Mouse (Mus musculus) liver, embryonic 15.5 days (tissue): ENCODE measurements at regions not wholly inside any gene's neighbourhood (a gene's known extent, or its start where the extent isn't known, plus 50 kb on each side); places are given as distances from the start of the nearest gene placed in this dataset.

ENCODE experiments used
- ATAC-seq: fragments of 200-750 bp; cut with Nextera tagmentation; 2 replicates; pipeline ENCODE4 v1.8.0; 2017; ENCODE audit warnings: moderate number of reproducible peaks, mild to moderate bottlenecking, moderate library complexity; ENCODE audit not compliant: insufficient read depth
- H3K27ac ChIP-seq: fragments of 300-500 bp; sonication (generic); replicated peaks from 2 replicates; pipeline ENCODE4 v1.5.1; 2015; ENCODE audit warnings: mild to moderate bottlenecking, inconsistent platforms
- H3K27me3 ChIP-seq: fragments of 300-500 bp; sonication (generic); 2 replicates; pipeline ENCODE4 v1.6.1; 2015; ENCODE audit warnings: mild to moderate bottlenecking, inconsistent platforms
- H3K36me3 ChIP-seq: fragments of 300-500 bp; sonication (generic); replicated peaks from 2 replicates; pipeline ENCODE4 v1.6.1; 2015; ENCODE audit warnings: moderate library complexity, mild to moderate bottlenecking, inconsistent platforms
- H3K4me1 ChIP-seq: fragments of 300-500 bp; sonication (generic); replicated peaks from 2 replicates; pipeline ENCODE4 v1.6.1; 2015; ENCODE audit warnings: inconsistent platforms
- H3K4me2 ChIP-seq: fragments of 300-500 bp; sonication (generic); 2 replicates; pipeline ENCODE4 v1.6.1; 2015; ENCODE audit warnings: moderate library complexity, mild to moderate bottlenecking, inconsistent platforms
- H3K4me3 ChIP-seq: fragments of 300-500 bp; sonication (generic); replicated peaks from 2 replicates; pipeline ENCODE4 v1.5.1; 2015; ENCODE audit warnings: mild to moderate bottlenecking, inconsistent platforms
- H3K9ac ChIP-seq: fragments of 300-500 bp; sonication (generic); 2 replicates; pipeline ENCODE4 v1.6.1; 2015; ENCODE audit warnings: moderate library complexity, mild to moderate bottlenecking, inconsistent platforms
- H3K9me3 ChIP-seq: fragments of 300-500 bp; sonication (generic); replicated peaks from 2 replicates; pipeline ENCODE4 v1.6.1; 2016; ENCODE audit warnings: inconsistent platforms
- WGBS: fragments of 180-500 bp; shearing (Covaris S2); methylation state at CpG from one replicate; pipeline ENCODE4 v1.1.7; 2015; ENCODE audit warnings: mixed read lengths; ENCODE audit not compliant: insufficient replicate concordance; 5-methylcytosine and 5-hydroxymethylcytosine counted together

DNA sequence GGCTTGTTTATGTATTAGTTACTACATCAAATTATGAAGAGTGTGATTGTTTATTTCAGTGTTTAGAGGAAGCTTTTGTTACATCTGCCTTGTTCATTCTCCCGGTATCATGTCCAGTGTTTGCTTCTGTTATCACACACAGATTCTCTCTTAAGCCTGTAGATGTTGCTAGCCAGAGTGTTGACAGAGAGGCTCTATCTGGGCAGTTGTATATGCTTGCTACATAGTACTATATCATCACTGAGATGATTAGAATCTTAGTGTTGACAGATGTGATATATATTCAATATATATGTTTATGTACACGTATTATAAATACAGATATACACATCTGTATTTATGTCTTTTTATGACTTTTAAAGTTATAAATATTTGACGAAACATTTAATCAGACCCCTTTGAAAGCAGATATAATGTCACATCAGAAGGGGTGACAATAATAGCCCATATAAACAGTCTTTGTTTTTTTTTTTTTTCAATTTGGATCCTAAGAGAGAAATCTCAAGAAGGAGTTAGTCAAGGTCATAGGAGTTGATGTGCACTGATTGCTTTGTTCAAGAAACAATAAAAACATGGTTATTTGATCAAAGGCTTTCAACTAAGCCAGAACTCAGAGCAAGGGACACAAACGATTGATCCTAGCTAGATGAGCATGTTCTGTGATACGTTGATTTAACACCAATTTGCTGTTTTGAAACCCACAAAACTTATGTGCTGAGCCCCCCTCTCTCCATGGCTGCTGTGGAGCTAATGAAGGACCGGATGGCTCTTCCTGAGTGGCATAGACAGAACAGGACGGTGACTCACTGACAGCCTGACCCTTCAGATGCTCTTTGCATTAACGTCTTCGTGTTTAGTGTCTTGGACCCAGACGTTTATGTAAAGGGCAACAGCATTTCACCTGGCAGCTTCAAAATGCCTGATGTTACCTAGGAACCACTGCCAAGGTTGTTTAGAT is 352.8 kb upstream of the Arglu1 start:
- H3K4me2 ChIP-seq, result no peak overlapping the region
- H3K27ac ChIP-seq, result no peak overlapping the region
- no peaks in the 10 kb centered on the region for H3K4me1 ChIP-seq
- ATAC-seq, result no peak
- 47% methylated on average over 10 of the region's 10 CpGs for WGBS
- H3K27me3 ChIP-seq, result no peaks in the 10 kb centered on the region
- no peak overlapping the region for H3K9ac ChIP-seq
- H3K36me3 ChIP-seq, result no peaks in the 10 kb centered on the region
- H3K9me3 ChIP-seq, result no peaks in the 10 kb centered on the region
- no peak overlapping the region for H3K4me3 ChIP-seq

DNA sequence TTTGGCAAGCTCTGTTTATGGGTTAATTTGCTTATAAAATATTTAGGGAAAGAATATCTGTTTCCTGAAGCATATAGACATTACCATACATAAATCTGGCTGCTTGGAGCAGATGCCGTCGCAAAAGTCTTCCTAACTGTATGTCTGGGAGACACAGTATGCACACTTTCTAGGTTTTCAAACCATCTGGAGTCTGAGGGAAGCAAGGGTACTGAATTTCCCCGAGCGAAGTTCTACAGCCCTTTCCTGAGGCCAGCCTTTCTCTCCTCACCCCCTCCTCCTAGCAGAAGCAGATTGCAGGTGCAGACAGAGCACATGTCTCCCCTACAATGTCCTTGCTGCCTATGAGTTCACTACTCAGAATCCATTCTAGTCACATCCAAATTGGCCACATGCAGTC is 338.8 kb upstream of the Arglu1 start:
- H3K27me3 ChIP-seq, result no peaks in the 10 kb centered on the region
- no peaks in the 10 kb centered on the region for H3K9me3 ChIP-seq
- H3K4me2 ChIP-seq, result no peak overlapping the region
- 53% methylated on average over 4 of the region's 4 CpGs for WGBS
- no peak for ATAC-seq
- H3K27ac ChIP-seq, result no peak overlapping the region
- H3K4me1 ChIP-seq, result no peaks in the 10 kb centered on the region
- no peak overlapping the region for H3K9ac ChIP-seq
- no peaks in the 10 kb centered on the region for H3K36me3 ChIP-seq
- no peak overlapping the region for H3K4me3 ChIP-seq

DNA sequence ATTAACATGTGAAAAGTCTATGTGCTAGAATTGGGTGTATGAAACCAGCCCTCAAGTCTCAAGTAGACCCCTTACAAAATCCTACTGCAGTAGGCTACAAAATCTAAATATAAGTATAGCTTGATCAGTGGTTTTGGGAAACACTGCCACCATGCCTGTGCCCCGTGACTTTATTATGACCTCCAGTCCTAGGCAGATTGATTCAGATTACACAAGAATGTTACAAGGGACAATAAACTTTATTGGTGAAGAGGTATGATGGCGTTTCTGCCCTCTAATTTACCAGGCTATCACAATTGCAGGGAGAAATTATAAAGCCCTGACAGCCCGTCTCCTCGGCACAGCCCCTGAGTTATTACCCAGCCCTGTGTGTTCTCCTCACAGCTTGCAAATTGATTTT is 337.4 kb upstream of the Arglu1 start:
- H3K27ac ChIP-seq, result no peak overlapping the region
- H3K4me3 ChIP-seq, result no peak overlapping the region
- WGBS, result 46% methylated on average over 4 of the region's 4 CpGs
- no peak overlapping the region for H3K4me2 ChIP-seq
- H3K4me1 ChIP-seq, result no peaks in the 10 kb centered on the region
- H3K27me3 ChIP-seq, result no peaks in the 10 kb centered on the region
- no peak overlapping the region for H3K9ac ChIP-seq
- H3K36me3 ChIP-seq, result no peaks in the 10 kb centered on the region
- H3K9me3 ChIP-seq, result no peaks in the 10 kb centered on the region
- ATAC-seq, result no peak

DNA sequence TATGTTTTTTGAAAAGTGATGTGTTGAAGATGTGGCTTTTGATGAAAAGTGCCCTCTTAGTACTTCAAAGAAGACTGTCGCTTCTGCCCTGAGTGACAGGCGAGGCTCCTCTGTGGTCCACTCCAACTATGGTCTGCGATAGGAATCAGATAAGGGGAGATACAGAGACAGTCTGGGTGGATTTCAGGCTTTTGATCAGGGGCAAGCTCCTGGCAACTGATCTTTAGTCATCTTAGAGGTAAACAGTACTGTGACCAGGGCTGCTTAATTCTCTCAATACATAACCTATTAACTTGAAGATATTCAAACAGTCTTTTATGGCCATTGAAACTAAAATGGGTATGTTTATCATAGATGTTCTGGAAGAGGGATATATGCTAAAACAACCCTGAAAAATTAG is 335.6 kb upstream of the Arglu1 start:
- Histone ChIP-seq H3K4me1 (no peaks in the 10 kb centered on the region), H3K27ac (no peak overlapping the region), H3K4me3 (no peak overlapping the region), H3K4me2 (no peak overlapping the region), H3K9me3 (no peaks in the 10 kb centered on the region), H3K27me3 (no peaks in the 10 kb centered on the region), H3K36me3 (no peaks in the 10 kb centered on the region), H3K9ac (no peak overlapping the region)
- 56% methylated on average over 3 of the region's 3 CpGs for WGBS
- ATAC-seq, result no peak

DNA sequence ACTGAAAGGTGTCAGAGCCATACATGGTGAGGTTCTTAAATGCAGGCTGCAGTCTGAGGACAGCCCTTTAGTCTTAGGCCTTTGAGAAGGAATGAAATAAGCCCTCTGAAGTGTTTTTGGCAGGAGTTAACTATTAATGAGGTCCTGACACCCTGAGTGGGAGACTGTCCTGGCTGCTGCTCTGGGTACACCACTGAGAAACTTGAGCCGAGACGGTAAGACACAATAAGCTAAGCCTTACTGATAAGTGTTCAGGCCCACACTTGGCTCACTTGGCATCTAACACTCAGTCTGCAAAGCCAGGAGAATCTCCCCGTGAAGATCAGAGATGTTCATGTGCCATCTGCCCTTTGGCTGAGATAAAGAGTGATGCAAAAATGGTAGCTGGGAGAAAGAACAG is 335.1 kb upstream of the Arglu1 start:
- no peak for ATAC-seq
- no peak overlapping the region for H3K9ac ChIP-seq
- no peak overlapping the region for H3K4me3 ChIP-seq
- no peaks in the 10 kb centered on the region for H3K9me3 ChIP-seq
- H3K27ac ChIP-seq, result no peak overlapping the region
- H3K27me3 ChIP-seq, result no peaks in the 10 kb centered on the region
- no peaks in the 10 kb centered on the region for H3K4me1 ChIP-seq
- WGBS, result 42% methylated on average over 3 of the region's 3 CpGs
- no peak overlapping the region for H3K4me2 ChIP-seq
- H3K36me3 ChIP-seq, result no peaks in the 10 kb centered on the region

DNA sequence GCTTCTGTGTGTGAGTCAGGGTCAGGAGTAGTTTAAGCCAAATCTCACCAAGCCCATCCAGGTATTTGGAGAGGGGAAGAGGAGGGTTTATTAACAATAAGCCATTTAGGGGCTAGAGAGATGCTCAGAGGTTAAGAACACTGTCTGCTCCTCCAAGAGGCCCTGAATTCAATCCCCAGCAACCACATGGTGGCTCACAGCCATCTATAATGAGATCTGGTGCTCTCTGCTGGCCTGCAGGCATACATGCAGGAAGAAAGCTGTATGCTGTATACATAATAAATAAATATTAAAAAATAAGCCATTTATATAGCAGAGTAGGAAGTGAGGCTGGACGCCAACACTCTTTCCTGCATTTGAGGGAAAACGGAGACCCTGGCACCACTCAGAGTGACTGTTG is 330.4 kb upstream of the Arglu1 start:
- WGBS, result 65% methylated on average over 2 of the region's 2 CpGs
- no peak overlapping the region for H3K4me3 ChIP-seq

DNA sequence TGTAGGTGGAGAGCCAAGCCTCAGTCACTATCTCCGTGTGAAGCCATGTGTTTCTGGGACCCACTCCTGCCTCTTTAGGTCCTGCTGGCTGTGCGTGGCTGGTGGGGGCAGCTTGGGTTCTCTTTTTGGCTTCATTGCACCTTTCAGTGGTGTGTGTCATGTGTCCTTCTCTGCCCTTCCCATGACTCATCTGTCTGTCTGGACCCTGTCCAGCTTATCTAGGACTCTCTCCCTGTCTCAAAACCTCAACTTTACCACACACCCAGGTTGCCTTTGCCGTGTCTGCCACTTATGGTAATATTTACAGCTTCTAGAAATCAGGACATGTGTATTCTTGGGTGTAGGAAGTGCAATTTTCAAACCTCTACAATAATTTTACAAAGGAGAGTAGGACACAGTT is 329.9 kb upstream of the Arglu1 start:
- Histone ChIP-seq H3K4me2 (no peak overlapping the region), H3K27ac (no peak overlapping the region), H3K4me1 (no peaks in the 10 kb centered on the region), H3K4me3 (no peak overlapping the region), H3K36me3 (no peaks in the 10 kb centered on the region), H3K9me3 (no peaks in the 10 kb centered on the region), H3K27me3 (no peaks in the 10 kb centered on the region), H3K9ac (no peak overlapping the region)
- ATAC-seq, result no peak
- 54% methylated on average over 3 of the region's 3 CpGs for WGBS

More for the DNA sequence above, 330.4 kb upstream of the Arglu1 start:
- ATAC-seq, result no peak
- Histone ChIP-seq H3K36me3 (no peaks in the 10 kb centered on the region), H3K9ac (no peak overlapping the region), H3K27me3 (no peaks in the 10 kb centered on the region), H3K27ac (no peak overlapping the region), H3K4me1 (no peaks in the 10 kb centered on the region), H3K9me3 (no peaks in the 10 kb centered on the region), H3K4me2 (no peak overlapping the region)

DNA sequence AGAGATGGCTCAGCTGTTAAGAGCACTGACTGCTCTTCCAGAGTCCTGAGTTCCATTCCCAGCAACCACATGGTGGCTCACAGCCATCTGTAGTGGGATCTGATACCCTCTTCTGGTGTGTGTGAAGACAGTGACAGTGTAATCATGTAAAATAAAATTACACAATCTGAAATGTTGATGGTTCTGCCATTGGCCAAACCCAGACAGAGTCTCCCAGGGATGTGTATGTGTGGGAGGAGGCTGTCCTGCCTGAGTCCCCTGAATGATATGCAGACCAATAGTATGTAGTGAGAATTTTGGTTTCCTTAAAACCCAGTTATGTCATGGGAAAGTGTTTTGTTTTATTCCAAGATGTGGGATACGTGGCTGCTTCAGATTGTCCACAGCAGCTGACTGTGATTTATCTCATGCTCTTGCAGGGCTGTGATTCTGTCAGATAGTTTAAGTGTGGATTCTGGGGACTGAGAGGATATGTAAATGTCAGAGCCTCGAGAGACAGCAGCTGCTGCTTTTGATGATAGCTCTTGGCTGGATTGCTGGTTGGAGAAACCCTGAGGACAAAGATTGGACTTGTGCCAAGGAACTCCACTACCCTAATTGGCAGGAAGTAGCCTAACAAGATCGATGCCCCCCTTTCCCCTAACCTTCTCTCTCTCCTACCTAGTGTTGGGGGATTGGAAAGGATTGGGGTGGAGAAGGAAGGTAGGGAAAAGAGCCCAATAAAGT is 321.6 kb upstream of the Arglu1 start:
- Histone ChIP-seq H3K4me1 (no peaks in the 10 kb centered on the region), H3K27me3 (no peaks in the 10 kb centered on the region), H3K9me3 (no peaks in the 10 kb centered on the region), H3K9ac (no peak overlapping the region), H3K4me3 (no peak overlapping the region), H3K27ac (no peak overlapping the region), H3K4me2 (no peak overlapping the region), H3K36me3 (no peaks in the 10 kb centered on the region)
- no peak for ATAC-seq
- 36% methylated on average over 3 of the region's 3 CpGs for WGBS

DNA sequence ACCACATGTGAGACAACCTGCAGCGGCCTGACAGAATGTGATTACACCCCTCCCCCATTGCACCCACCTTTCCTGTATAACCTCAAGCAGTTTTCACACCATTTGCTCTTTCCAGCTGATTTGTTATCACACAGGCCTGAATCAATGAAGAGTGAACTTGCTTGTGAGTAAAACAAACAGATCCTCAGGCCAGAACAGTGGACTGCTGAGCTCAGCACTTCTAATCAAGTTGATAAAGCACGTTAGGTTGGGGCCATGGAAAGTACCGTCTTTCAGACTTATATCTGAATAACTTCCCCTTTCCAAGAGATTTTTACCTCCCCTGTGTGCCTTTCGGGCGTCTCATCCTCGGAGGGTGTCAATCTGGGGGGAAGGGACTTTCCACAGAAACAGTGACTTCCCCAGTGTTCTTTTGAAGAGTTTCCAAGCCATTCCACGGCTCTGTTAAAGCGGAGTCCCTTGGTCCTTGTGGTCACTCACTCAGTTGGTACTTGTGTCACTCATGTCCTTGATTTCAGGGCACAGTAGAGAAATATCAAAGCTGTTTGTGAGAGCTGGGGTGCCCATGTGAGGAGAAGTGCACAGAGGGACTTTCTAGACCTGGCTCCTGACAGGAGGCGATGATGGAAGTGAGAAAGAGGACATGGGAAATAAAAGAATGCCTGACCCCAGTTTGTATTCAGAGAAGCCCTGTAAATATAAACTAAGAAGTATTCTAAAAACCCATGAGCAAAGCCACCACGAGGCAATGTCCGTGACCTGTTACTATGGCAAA is 317.9 kb upstream of the Arglu1 start:
- no peaks in the 10 kb centered on the region for H3K9me3 ChIP-seq
- no peak overlapping the region for H3K4me2 ChIP-seq
- no peak overlapping the region for H3K9ac ChIP-seq
- ATAC-seq, result no peak
- WGBS, result 46% methylated on average over 11 of the region's 11 CpGs
- no peaks in the 10 kb centered on the region for H3K27me3 ChIP-seq
- no peak overlapping the region for H3K4me3 ChIP-seq
- H3K36me3 ChIP-seq, result no peaks in the 10 kb centered on the region
- H3K27ac ChIP-seq, result no peak overlapping the region
- H3K4me1 ChIP-seq, result no peaks in the 10 kb centered on the region

DNA sequence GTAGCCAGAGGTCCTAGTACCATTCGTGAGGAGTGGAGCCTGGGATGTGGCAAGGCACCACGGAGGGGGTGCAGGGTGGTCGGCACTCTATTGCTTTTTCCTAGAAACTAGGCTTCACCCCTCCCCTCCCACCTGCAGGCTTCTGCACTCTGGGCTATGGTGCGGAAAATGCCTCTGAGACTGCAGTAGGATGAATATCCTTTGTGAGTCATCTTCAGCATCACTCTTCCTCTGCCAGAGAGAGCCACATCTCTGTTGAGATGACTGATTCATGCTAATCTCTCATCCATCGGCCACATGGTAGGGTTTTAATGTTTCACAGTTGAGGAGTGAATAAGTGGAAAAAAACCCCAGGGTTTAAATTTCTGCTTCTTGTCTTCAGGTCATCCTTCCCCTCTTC is 309.6 kb upstream of the Arglu1 start:
- H3K4me1 ChIP-seq, result no peaks in the 10 kb centered on the region
- H3K36me3 ChIP-seq, result no peaks in the 10 kb centered on the region
- no peak overlapping the region for H3K4me2 ChIP-seq
- H3K27ac ChIP-seq, result no peak overlapping the region
- WGBS, result 68% methylated on average over 5 of the region's 5 CpGs
- no peak for ATAC-seq
- no peak overlapping the region for H3K4me3 ChIP-seq
- H3K9ac ChIP-seq, result no peak overlapping the region
- peaks cover 2% of the 10 kb centered on the region; the same call in 1 of the 2 replicates for H3K27me3 ChIP-seq
- no peaks in the 10 kb centered on the region for H3K9me3 ChIP-seq

DNA sequence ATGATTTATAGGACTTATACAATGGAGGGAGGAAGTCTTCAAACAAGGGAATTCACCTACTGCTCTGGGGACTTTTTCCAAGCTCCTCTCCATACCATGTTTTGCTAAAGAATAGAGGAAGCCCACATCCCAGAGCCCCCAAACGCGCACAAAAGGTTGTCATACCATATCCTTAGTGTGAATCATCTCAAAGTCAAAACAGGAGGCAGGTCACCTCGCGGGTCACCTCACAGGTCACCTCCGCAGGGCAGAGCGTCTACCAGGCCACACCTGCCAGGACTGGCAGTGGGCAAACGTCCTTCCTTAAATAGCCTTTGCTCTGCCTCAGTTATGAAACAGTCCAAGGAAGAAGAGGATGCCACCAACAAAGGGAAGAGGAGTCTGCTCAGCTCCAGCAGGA is 307.3 kb upstream of the Arglu1 start:
- Histone ChIP-seq H3K4me3 (no peak overlapping the region), H3K9me3 (no peaks in the 10 kb centered on the region), H3K4me2 (no peak overlapping the region), H3K4me1 (no peaks in the 10 kb centered on the region), H3K27me3 (peaks cover 19% of the 10 kb centered on the region), H3K9ac (no peak overlapping the region), H3K27ac (no peak overlapping the region), H3K36me3 (no peaks in the 10 kb centered on the region)
- 35% methylated on average over 7 of the region's 7 CpGs for WGBS
- ATAC-seq, result no peak
